Mouse (Mus musculus) hindbrain, postnatal 0 days (tissue): ENCODE results near the gene Fam53a. TPM values are rescaled to one million over a fixed set of nuclear protein-coding genes. Genes with fewer than 3 reads are reported as not detected.

Experiments used
- ATAC-seq: fragments of 200-750 bp; cut with Nextera tagmentation; 2 replicates; pipeline ENCODE4 v1.8.0; 2017; ENCODE audit warnings: mild to moderate bottlenecking, moderate TSS enrichment, moderate library complexity
- DNase-seq: peaks from one replicate; pipeline ENCODE4 v3.0.0-alpha.2; 2015; ENCODE audit warnings: low spot score
- H3K27ac ChIP-seq: fragments of 300-500 bp; sonication (generic); 2 replicates; pipeline ENCODE4 v1.5.1; 2014; ENCODE audit warnings: mild to moderate bottlenecking
- H3K27me3 ChIP-seq: fragments of 300-500 bp; sonication (generic); 2 replicates; pipeline ENCODE4 v1.6.1; 2014; ENCODE audit warnings: low read length, mixed read lengths; ENCODE audit not compliant: insufficient read depth
- H3K36me3 ChIP-seq: fragments of 300-500 bp; sonication (generic); 2 replicates; pipeline ENCODE4 v1.6.1; 2014; ENCODE audit warnings: low read length, mixed read lengths; ENCODE audit not compliant: insufficient read depth
- H3K4me1 ChIP-seq: fragments of 300-500 bp; sonication (generic); 2 replicates; pipeline ENCODE4 v1.6.1; 2014; ENCODE audit warnings: antibody characterized with exemption, low read length, mixed read lengths; ENCODE audit not compliant: insufficient read depth
- H3K4me2 ChIP-seq: fragments of 300-500 bp; sonication (generic); 2 replicates; pipeline ENCODE4 v1.6.1; 2014; ENCODE audit warnings: low read depth, mild to moderate bottlenecking, low read length, moderate library complexity, mixed read lengths
- H3K4me3 ChIP-seq: fragments of 300-500 bp; sonication (generic); 2 replicates; pipeline ENCODE4 v1.5.1; 2014; ENCODE audit warnings: low read length
- H3K9ac ChIP-seq: fragments of 300-500 bp; sonication (generic); replicated peaks from 2 replicates; pipeline ENCODE4 v1.6.1; 2014; ENCODE audit warnings: mild to moderate bottlenecking, low read length, moderate library complexity, mixed read lengths
- H3K9me3 ChIP-seq: fragments of 300-500 bp; sonication (generic); 2 replicates; pipeline ENCODE4 v1.6.1; 2016; ENCODE audit warnings: low read length, mixed read lengths
- CTCF ChIP-seq: IDR thresholded peaks from 2 replicates; pipeline ENCODE4 v1.5.1; 2016; ENCODE audit warnings: antibody characterized with exemption, control low read depth, low read depth
- WGBS: fragments of 180-500 bp; shearing (Covaris S2); extraction: QIAGEN DNeasy Blood & Tissue Kit; methylation state at CpG from one replicate; pipeline ENCODE4 v1.1.7; 2014; 5-methylcytosine and 5-hydroxymethylcytosine counted together
- polyA plus RNA-seq: library from polyadenylated mRNA; unstranded; fragments of >200 nt; fragmentation: Nextera tagmentation; extraction: Ambion mirVana; gene quantifications from 2 replicates; pipeline ENCODE4 v1.2.1, GENCODE M21; 2015
- total RNA-seq: library from RNA; depleted of rRNA; stranded (reverse); fragments of >200 nt; gene quantifications from 2 replicates; pipeline ENCODE4 v1.2.3, GENCODE M21; 2014; rRNA removed

Fam53a gene
- total RNA-seq = 22.9 and 48.1 TPM in 2 replicates
- polyA plus RNA-seq = 26.4 and 27.6 TPM in 2 replicates

DNA sequence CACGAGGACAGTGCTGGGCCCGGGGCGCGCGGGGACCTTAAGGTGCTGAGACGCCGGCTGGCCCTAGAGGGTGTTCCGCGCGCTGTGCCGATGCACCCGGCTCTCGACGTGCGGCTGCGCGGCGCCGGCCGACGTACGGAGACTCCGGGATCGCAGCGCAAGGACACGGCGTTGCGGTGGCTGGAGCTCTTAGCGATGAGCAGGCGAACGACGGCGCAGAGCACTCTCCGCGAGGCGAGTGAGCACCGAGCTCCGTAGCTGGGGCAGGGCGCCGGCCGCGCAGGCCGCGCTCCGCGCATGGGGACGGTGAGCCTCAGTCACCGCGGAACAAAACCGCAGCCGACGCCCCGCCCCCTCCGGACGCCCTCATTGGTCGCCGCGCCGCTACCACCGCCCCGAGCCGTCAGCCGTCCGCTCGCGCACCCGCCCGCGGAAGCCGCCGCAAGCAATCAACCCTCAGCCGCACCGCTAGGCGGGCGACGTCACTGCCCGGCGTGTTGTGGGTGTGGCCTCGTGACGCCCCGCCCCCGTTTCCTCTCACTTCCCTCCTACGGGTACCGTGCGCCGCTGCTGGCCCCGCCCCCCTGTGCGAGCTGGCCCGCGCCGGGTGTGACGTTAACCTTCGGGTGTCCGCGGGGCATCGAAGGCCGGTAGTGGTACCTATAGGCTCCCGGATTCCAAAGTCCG lies at the start of gene Fam53a, which contains the start of gene Gm9903:
Gene Fam53a (minus strand): TSS at position 335 of the 687 bp plus-strand sequence.
Gene Gm9903 (plus strand): TSS at position 625 of the 687 bp plus-strand sequence.
- Histone ChIP-seq H3K27me3 (no peaks in the 10 kb centered on the region), H3K4me1 (peaks cover 6% of the 10 kb centered on the region; the same call in 1 of the 2 replicates), H3K9ac (peak within 1 kb of the TSS; percentile 67), H3K4me2 (peak within 1 kb of the TSS; percentile 75), H3K27ac (peak within 1 kb of the TSS; percentile 86), H3K4me3 (peak within 1 kb of the TSS; percentile 66), H3K9me3 (no peaks in the 10 kb centered on the region), H3K36me3 (no peaks in the 10 kb centered on the region)
- TF ChIP-seq CTCF = no peak; the same call in 1 of the 2 replicates
- peak; percentile 98 for ATAC-seq
- 1% methylated on average over 96 of the region's 99 CpGs for WGBS
- peak; percentile 98 for DNase-seq

DNA sequence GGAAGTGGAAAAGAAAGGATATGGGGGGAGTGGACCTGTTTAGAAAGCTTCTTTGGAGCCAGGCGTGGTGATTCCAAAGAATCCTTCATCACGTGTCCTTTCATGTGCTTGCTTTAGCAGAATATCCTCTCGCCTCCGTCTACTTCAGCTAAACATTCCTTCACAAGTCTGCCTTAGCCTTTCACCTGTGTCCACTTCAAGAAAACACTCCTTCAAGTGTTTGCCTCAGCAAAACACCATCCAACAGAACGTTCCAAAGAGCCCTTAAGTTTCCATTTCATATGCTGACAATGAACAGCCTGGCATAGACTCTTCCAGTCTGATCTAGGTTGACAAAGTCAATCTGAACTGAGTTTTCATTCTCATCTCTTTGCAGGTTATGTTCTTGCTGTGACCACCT lies 48.8 kb upstream of the Fam53a start:
- no peak overlapping the region for H3K4me3 ChIP-seq
- no peak for DNase-seq
- ATAC-seq = no peak
- no peaks in the 10 kb centered on the region for H3K9me3 ChIP-seq
- WGBS = 89% methylated on average over 5 of the region's 5 CpGs
- no peak overlapping the region for H3K9ac ChIP-seq
- no peak overlapping the region for H3K27ac ChIP-seq
- H3K36me3 ChIP-seq = no peaks in the 10 kb centered on the region
- H3K4me2 ChIP-seq = no peak overlapping the region
- no peak for TF ChIP-seq CTCF
- H3K4me1 ChIP-seq = no peaks in the 10 kb centered on the region
- no peaks in the 10 kb centered on the region for H3K27me3 ChIP-seq

DNA sequence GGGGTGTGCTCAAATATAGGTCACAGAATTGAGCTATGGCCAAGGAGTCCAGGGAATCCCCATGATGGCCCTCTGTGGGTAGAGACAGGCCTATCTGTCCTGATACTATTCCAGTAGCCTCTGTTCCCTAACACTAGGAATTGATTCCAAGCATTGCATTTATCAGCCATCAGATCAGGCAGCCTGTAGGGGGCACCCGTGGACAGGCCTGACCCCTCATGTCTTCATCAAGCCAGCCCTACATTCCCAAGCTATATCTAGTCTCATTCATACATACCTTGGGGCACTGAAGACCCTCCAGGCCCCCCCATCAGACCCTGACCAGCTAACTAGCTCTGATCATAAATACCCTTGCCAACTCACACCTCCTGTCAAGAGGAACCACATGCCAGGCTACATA lies 46.5 kb upstream of the Fam53a start:
- 0% methylated on average over 1 of the region's 1 CpGs for WGBS
- peak; percentile 71 for DNase-seq
- ATAC-seq = no peak
- Histone ChIP-seq H3K9ac (no peak overlapping the region), H3K4me2 (no peak overlapping the region), H3K4me1 (no peaks in the 10 kb centered on the region), H3K27ac (no peak overlapping the region), H3K27me3 (no peaks in the 10 kb centered on the region), H3K36me3 (no peaks in the 10 kb centered on the region), H3K9me3 (no peaks in the 10 kb centered on the region), H3K4me3 (no peak overlapping the region)
- peak; percentile 80 for TF ChIP-seq CTCF

DNA sequence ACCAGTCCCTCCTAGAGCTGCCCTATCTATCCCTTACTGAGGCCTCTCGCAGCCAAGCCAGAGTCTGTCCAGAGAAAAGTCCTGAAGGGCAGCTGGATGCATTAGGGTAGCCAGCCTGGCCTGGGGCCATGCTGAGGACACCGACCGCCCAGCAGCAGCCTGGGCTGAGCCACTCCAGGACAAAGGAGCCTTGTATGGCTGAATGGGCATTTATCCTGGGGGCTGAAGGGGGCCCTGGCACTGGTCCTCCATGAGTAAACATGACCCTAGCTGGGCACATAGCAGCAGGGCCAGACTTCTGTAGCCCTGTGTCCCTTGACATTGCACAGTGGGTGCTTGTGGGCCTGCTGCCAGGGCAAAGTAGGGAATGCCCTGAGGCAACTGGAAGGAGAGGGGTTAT lies 45.0 kb upstream of the Fam53a start:
- Histone ChIP-seq H3K4me2 (no peak overlapping the region), H3K9me3 (no peaks in the 10 kb centered on the region), H3K27ac (no peak overlapping the region), H3K36me3 (0 out of 2 replicates have a peak, but pooled peaks cover 1% of the 10 kb centered on the region), H3K27me3 (no peaks in the 10 kb centered on the region), H3K4me3 (no peak overlapping the region), H3K9ac (no peak overlapping the region), H3K4me1 (no peaks in the 10 kb centered on the region)
- 32% methylated on average over 3 of the region's 3 CpGs for WGBS
- DNase-seq = peak; percentile 81
- no peak for TF ChIP-seq CTCF
- peak; percentile 97 for ATAC-seq

DNA sequence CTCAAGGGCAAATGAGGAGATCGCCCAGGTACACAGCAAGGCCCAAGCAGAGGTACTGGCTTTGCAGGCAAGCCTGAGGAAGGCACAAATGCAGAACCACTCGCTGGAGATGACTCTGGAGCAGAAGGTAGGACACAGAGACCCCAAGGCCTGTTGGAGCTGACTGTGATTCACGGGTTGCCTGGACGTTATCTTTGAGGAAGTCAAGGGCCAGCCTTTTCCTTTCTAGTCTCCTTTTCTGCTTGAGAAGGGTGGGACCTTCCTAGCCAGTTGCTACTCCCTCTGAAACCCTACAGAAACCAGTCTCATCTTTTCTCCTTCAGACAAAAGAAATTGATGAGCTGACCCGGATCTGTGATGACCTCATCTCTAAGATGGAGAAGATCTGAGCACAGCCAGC lies 42.2 kb upstream of the Fam53a start:
- Histone ChIP-seq H3K36me3 (peaks cover 9% of the 10 kb centered on the region; the same call in 1 of the 2 replicates), H3K4me1 (no peaks in the 10 kb centered on the region), H3K4me2 (no peak overlapping the region), H3K4me3 (no peak overlapping the region), H3K27ac (no peak overlapping the region), H3K9me3 (no peaks in the 10 kb centered on the region), H3K9ac (no peak overlapping the region), H3K27me3 (no peaks in the 10 kb centered on the region)
- ATAC-seq (no peak), DNase-seq (no peak)
- no peak for TF ChIP-seq CTCF
- WGBS = 85% methylated on average over 5 of the region's 5 CpGs

DNA sequence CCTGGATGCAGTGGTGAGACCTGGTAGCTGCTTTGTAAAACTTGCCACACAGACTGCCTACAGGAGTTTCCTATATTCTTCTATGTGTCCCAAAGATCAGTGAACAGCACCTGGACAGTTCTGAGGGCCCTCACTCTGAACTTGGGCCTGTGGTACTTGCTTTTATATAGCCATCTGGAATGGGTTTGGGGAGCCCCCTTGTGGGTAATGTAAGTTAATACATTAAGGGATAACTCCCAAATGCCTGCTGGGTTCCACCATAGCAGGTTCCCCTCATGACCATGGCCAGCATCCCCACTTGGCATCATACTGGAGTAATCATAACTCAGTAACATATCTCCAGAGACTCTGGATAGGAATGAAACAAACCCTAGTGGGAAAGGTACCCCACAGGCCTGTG lies 38.8 kb upstream of the Fam53a start:
- Histone ChIP-seq H3K4me3 (no peak overlapping the region), H3K27me3 (no peaks in the 10 kb centered on the region), H3K9ac (no peak overlapping the region), H3K36me3 (peaks cover 9% of the 10 kb centered on the region; the same call in 1 of the 2 replicates), H3K9me3 (no peaks in the 10 kb centered on the region), H3K4me2 (no peak overlapping the region), H3K27ac (no peak overlapping the region), H3K4me1 (no peaks in the 10 kb centered on the region)
- DNase-seq (peak; percentile 68), ATAC-seq (no peak)
- peak; percentile 55 for TF ChIP-seq CTCF

DNA sequence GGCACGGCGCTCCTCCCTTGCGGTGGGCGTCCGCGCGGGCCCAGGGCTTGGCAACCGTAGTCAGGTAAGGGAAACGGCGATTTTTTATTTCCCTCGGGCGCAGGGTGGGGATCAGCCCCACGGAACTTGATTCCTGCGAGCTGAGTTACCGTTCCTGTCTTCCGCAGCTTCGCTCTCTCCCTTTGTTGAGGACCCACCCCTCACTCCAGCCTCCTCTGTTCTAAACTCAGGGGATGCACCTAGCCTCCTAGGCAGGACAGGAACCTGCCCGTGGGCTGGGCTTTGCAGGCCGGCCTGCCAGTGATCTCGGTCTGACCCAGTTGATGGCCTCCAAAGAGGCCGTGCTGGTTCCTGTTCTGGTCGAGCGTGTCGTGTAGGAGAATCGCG lies 29.2 kb upstream of the Fam53a start:
- no peaks in the 10 kb centered on the region for H3K9me3 ChIP-seq
- H3K27me3 ChIP-seq = no peaks in the 10 kb centered on the region
- peak overlapping the region; percentile 69 for H3K9ac ChIP-seq
- H3K4me3 ChIP-seq = peak overlapping the region; percentile 60
- H3K4me1 ChIP-seq = peaks cover 15% of the 10 kb centered on the region
- no peak for DNase-seq
- peak overlapping the region; percentile 91 for H3K4me2 ChIP-seq
- H3K36me3 ChIP-seq = peaks cover 2% of the 10 kb centered on the region; the same call in 1 of the 2 replicates
- WGBS = under 1% methylated on average over 26 of the region's 26 CpGs
- no peak for TF ChIP-seq CTCF
- no peak for ATAC-seq
- H3K27ac ChIP-seq = no peak overlapping the region
